Mouse (Mus musculus) C3H10T1/2 (cell line): ENCODE data around the gene Olfr361. TPM values are rescaled to one million over a fixed set of nuclear protein-coding genes. Genes with fewer than 3 reads are reported as not detected.

Experiments used
- polyA plus RNA-seq, 2 experiments: library from polyadenylated mRNA; unstranded; fragments of >200 nt; fragmentation: generic; extraction: Trizol; gene quantifications; one replicate each; pipeline ENCODE4 v1.2.1; 2012; ENCODE audit warnings: missing spikeins in 2 of 2

Gene Olfr361
- not detected for polyA plus RNA-seq

GRCm38 (mm10) chr2:37089190-37089589 is at the start of gene Olfr361:
Gene Olfr361 (minus strand): TSS chr2:37089290.

GRCm38 (mm10) chr2:37117810-37118209 is 28.7 kb upstream of the Olfr361 start, which contains the start of gene Olfr362:
Gene Olfr362 (minus strand): TSS chr2:37117910.

GRCm38 (mm10) chr2:37065446-37065845 is 23.6 kb downstream of the Olfr361 start, which contains the start of gene Olfr360:
Gene Olfr360 (plus strand): TSS chr2:37065746.

Other genes with a start within 250 kb of the Olfr361 start
- not detected for gene Olfr350, start 243.0 kb downstream of the Olfr361 start, polyA plus RNA-seq
- gene Olfr351, start 226.6 kb downstream of the Olfr361 start, polyA plus RNA-seq: not detected
- gene Olfr352, start 220.8 kb downstream of the Olfr361 start, polyA plus RNA-seq: not detected
- gene Olfr353, start 196.4 kb downstream of the Olfr361 start, polyA plus RNA-seq: not detected
- not detected for gene Olfr354, start 183.6 kb downstream of the Olfr361 start, polyA plus RNA-seq
- gene Olfr355, start 160.4 kb downstream of the Olfr361 start, polyA plus RNA-seq: not detected
- not detected for gene Olfr356, start 152.2 kb downstream of the Olfr361 start, polyA plus RNA-seq
- gene Olfr357, start 95.5 kb downstream of the Olfr361 start, polyA plus RNA-seq: not detected
- not detected for gene Olfr358, start 80.0 kb downstream of the Olfr361 start, polyA plus RNA-seq
- not detected for gene Olfr360, start 23.5 kb downstream of the Olfr361 start, polyA plus RNA-seq
- not detected for gene Olfr362, start 28.6 kb upstream of the Olfr361 start, polyA plus RNA-seq
- gene Olfr364-ps1, start 50.0 kb upstream of the Olfr361 start, polyA plus RNA-seq: not detected
- not detected for gene Olfr365, start 98.9 kb upstream of the Olfr361 start, polyA plus RNA-seq
- gene Olfr366, start 122.3 kb upstream of the Olfr361 start, polyA plus RNA-seq: not detected
- not detected for gene Olfr368, start 237.2 kb upstream of the Olfr361 start, polyA plus RNA-seq